ENCODE assay signal across 27 mouse cellular contexts in genomic region chr17:24289338-24289737, GRCm38 (mm10).
"Had no signal": no experiment of that assay in that cellular context is flagged by ENCODE, and none has a peak within 500 bp of the region (broad histone marks: within the 10 kb centered on the region; RNA-seq: fewer than 3 reads in every experiment).

No protein-coding gene starts in this region.

- H3K9me3 ChIP-seq: kidney, embryonic 15.5 days; limb, embryonic 10.5 days; limb, embryonic 13.5 days; liver, embryonic 12.5 days; liver, embryonic 15.5 days; midbrain, embryonic 10.5 days; midbrain, embryonic 13.5 days; neural tube, embryonic 12.5 days; neural tube, embryonic 15.5 days; stomach, embryonic 15.5 days had no signal

- ATAC-seq: liver, embryonic 12.5 days; midbrain, embryonic 13.5 days; midbrain, embryonic 16.5 days had no signal

- DNase-seq: kidney, adult 11 months; kidney, adult 8-10 months; kidney, postnatal 10 days; kidney, postnatal 36 days; layer of hippocampus, postnatal 36 days; liver; lung, adult 2 months; lung, postnatal 14 days; lung, postnatal 4 days; right cerebral cortex, adult 18-20 months; right cerebral cortex, postnatal 14 days; spleen, adult 18-20 months; thymus, adult 2 months; thymus, postnatal 14 days; thymus, postnatal 4 days had no signal

- H3K27ac ChIP-seq: kidney, embryonic 15.5 days; limb, embryonic 10.5 days; limb, embryonic 13.5 days; liver, embryonic 12.5 days; liver, embryonic 15.5 days; midbrain, embryonic 10.5 days; midbrain, embryonic 13.5 days; neural tube, embryonic 12.5 days; neural tube, embryonic 15.5 days; stomach, embryonic 15.5 days had no signal

- H3K4me1 ChIP-seq: kidney, embryonic 15.5 days; limb, embryonic 10.5 days; limb, embryonic 13.5 days; liver, embryonic 12.5 days; liver, embryonic 15.5 days; midbrain, embryonic 10.5 days; midbrain, embryonic 13.5 days; neural tube, embryonic 12.5 days; neural tube, embryonic 15.5 days; stomach, embryonic 15.5 days had no signal

- H3K4me3 ChIP-seq: kidney, embryonic 15.5 days; limb, embryonic 10.5 days; limb, embryonic 13.5 days; liver, embryonic 12.5 days; liver, embryonic 15.5 days; midbrain, embryonic 10.5 days; midbrain, embryonic 13.5 days; myocyte; neural tube, embryonic 12.5 days; neural tube, embryonic 15.5 days; stomach, embryonic 15.5 days had no signal

- H3K36me3 ChIP-seq: kidney, embryonic 15.5 days; limb, embryonic 10.5 days; limb, embryonic 13.5 days; liver, embryonic 12.5 days; liver, embryonic 15.5 days; midbrain, embryonic 10.5 days; midbrain, embryonic 13.5 days; neural tube, embryonic 12.5 days; neural tube, embryonic 15.5 days; stomach, embryonic 15.5 days had no signal

- H3K27me3 ChIP-seq: kidney, embryonic 15.5 days; limb, embryonic 13.5 days; liver, embryonic 12.5 days; midbrain, embryonic 13.5 days; neural tube, embryonic 12.5 days; neural tube, embryonic 15.5 days; stomach, embryonic 15.5 days had no signal
